Mouse (Mus musculus) lung, postnatal 36 days (tissue): ENCODE results near the gene Baiap2.
A peak's percentile ranks its signal among the peaks of the same experiment; 100 is the strongest.

Source experiments
- DNase-seq: peaks from one replicate; pipeline ENCODE4 v3.0.0; 2022; ENCODE audit warnings: mixed read lengths

Gene Baiap2

GRCm38 (mm10) chr11:119981769-119982168 lies 39.2 kb downstream of the Baiap2 start:
- no peak for DNase-seq

GRCm38 (mm10) chr11:119982236-119982635 lies 39.7 kb downstream of the Baiap2 start:
- no peak for DNase-seq

- no peak for DNase-seq
These were observed 40.6 kb downstream of the Baiap2 start for GRCm38 (mm10) chr11:119983151-119983550.

- DNase-seq: no peak
These were observed 44.3 kb downstream of the Baiap2 start for GRCm38 (mm10) chr11:119986751-119987425.

- DNase-seq: no peak
These were observed 45.3 kb downstream of the Baiap2 start for GRCm38 (mm10) chr11:119987876-119988275.

GRCm38 (mm10) chr11:119988391-119988790 lies 45.8 kb downstream of the Baiap2 start:
- DNase-seq: peak; percentile 58

GRCm38 (mm10) chr11:119989115-119989564 lies 46.6 kb downstream of the Baiap2 start:
- DNase-seq: peak; percentile 83

GRCm38 (mm10) chr11:119990658-119991337 lies 48.2 kb downstream of the Baiap2 start:
- peak; percentile 47 for DNase-seq

GRCm38 (mm10) chr11:119991338-119991678 lies 48.7 kb downstream of the Baiap2 start:
- DNase-seq: peak; percentile 94

- no peak for DNase-seq
These were observed 54.8 kb downstream of the Baiap2 start for GRCm38 (mm10) chr11:119997351-119997750.

- DNase-seq: no peak
These were observed 59.5 kb downstream of the Baiap2 start for GRCm38 (mm10) chr11:120002041-120002440.

GRCm38 (mm10) chr11:120002634-120003220 lies 60.2 kb downstream of the Baiap2 start:
- no peak for DNase-seq

GRCm38 (mm10) chr11:120005434-120006317 lies 63.1 kb downstream of the Baiap2 start:
- no peak for DNase-seq

GRCm38 (mm10) chr11:120007496-120008080 lies 65.0 kb downstream of the Baiap2 start:
- no peak for DNase-seq

GRCm38 (mm10) chr11:120008501-120008900 lies 65.9 kb downstream of the Baiap2 start:
- DNase-seq: no peak

GRCm38 (mm10) chr11:120008956-120009355 lies 66.4 kb downstream of the Baiap2 start:
- DNase-seq: no peak

GRCm38 (mm10) chr11:120009937-120010336 lies 67.4 kb downstream of the Baiap2 start:
- DNase-seq: no peak

- no peak for DNase-seq
These were observed 68.7 kb downstream of the Baiap2 start for GRCm38 (mm10) chr11:120011114-120011760.

- no peak for DNase-seq
These were observed 69.4 kb downstream of the Baiap2 start for GRCm38 (mm10) chr11:120011761-120012560.

GRCm38 (mm10) chr11:120012702-120013101 lies 70.1 kb downstream of the Baiap2 start:
- DNase-seq: no peak

- peak; percentile 88 for DNase-seq
These were observed 70.7 kb downstream of the Baiap2 start for GRCm38 (mm10) chr11:120013174-120013711.
